Mouse (Mus musculus): ENCODE measurements around the gene Nfic.
A peak's percentile ranks its signal among the peaks of the same experiment; 100 is the strongest.
"Not testable (repeated sequence)": the region's sequence is repeated elsewhere in the genome, so short reads cannot be mapped to it uniquely, and the experiment has no call there.

Nfic gene

DNA sequence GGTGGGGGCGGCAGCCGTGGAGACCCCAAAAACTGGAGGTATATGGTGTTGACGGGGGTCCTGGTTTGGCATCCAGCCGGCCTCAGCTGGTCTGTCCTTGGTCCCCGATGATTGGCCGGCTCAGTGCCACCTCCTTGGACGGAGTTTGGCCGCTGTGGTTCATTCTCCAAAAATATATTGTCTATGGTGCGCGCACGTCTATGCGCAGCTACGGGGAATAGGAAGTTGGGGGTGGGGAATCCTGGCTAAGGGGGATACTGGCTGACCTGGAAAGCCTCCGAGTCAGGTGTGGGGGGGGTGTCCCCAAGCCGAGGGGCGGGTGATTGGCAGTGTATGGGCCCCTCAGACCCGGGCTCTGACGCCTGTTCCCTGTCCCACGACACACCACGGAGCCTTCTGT lies 5.0 kb upstream of the Nfic start:
- DNase-seq (ENCODE audit: low spot score in 2 of 2) = peak in 1 of 2 experiments; percentile 7

DNA sequence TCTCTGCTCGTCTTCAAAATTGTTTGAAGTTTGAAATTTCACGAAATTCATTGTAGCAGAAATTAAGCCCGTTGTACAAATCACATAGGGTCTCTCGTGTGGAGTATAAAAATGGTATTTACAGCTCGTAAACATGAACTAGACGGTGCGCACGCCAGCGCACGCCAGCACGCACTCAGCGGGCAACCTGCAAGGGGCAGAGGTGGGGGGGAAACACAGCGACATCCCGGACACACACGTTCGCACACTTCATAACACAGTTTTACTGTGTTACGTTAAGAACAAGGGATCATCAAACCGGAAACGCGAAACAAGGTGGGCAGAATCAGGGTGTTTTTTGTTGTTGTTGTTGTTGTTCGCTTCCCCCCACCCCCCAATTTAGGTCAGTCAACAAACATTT lies 4.0 kb upstream of the Nfic start:
- DNase-seq (ENCODE audit: low spot score in 2 of 2) = no peak

DNA sequence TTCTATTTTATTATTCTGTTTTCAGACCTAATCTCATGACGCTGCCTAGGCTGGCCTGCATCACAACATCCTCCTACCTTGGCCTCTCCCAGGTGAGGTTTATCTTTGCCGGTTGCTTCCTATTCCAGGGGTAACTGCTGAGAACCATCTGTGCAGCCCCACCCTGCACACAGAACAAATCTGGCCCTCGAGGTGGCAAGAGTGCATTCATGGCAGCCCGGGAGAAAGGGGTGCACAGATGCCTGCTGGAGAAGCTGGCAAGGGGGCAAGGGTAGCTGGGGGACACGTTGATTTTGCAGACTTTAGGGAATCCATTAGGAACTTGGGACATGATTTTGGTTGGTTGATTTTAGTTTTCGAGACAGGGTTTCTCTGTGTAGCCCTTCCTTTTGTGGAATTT lies 2.8 kb upstream of the Nfic start:
- peak; percentile 4 to 5 for DNase-seq (ENCODE audit: low spot score in 2 of 2)

DNA sequence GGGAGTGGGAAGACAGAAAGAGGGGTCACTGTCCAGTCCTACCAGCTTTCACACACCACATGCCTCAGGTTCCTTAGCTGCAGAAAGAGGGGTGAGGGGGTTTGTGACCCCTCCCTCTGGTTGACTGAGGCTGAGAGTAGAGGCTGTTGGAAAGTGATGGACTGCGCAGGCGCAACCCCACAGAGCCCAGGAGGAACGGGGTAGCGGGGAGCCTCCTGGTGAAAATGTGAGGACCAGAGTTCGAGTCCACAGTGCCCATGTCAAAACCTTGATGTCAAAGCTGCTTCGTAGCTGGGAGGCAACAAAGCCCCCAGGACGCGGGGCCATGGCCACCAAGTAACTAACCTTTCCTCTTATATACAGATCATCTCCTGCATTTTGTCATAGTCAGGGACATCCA lies 2.2 kb upstream of the Nfic start:
- DNase-seq (ENCODE audit: low spot score in 2 of 2) = peak; percentile 6 to 11

DNA sequence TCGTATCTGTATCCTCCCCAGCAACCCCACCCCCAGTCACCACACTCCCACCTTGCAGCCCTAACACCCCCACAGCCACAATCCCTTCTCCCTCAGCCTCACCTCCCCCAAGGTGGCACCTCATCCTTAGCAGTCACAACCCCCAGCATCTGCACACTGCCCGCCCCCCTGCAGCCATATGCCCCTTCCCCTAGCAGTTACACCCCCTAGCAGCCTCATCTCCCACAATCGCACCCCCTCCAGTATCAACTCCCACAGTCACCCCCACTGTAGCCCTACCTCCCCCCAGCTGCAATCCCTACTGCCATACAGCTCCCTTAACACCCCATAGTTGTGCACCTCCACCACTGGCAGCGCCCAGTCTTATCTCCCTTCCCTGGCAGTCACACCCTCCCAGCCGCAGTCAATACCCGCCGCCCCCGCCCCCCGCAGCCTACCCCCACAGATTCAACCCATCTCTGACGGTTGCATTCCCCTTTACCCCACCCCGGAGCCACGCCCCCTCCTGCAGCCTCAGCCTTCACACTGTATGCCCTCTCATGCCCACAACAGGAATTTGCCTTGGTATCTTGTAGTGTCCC lies 1.6 kb upstream of the Nfic start:
- DNase-seq (ENCODE audit: low spot score in 2 of 2) = peak in 1 of 2 experiments; percentile 3

DNA sequence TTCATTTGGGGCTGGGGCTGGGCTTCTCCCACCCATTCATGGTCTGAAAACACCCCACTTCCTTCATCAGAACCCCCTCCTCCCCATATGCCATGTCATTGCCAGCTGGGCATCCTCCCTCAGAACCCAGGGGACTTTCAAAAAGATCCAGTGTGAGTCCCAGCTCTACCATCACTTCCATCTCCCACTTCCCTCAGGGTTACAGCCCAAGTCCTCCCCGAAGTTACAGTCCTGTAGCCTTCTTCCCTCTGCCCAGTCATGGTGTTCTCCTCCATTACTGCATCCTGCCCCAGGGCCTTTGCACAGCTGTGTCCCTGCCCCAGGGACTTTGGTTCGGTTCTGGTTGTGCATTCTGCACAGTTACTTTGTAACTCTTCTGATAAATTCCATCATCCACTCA lies 1.3 kb downstream of the Nfic start:
- DNase-seq (ENCODE audit: low spot score in 2 of 2) = peak in 1 of 2 experiments; percentile 2

DNA sequence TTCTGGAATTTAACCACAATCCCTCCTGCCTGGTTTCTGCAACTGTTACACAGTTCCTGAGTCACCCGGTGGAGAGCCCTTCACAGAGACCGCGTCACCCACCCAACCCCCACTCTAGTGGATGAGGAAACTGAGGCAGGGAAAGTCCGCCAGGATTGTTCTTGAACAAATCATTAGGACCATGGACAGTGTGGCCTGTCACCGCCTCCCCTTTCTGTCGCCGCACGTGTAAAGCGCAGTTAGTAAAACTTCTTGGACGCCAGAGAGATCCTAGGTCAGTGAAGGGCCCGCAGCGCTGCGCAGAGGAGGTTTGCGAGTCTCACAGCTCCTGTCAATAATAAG lies 2.5 kb downstream of the Nfic start:
- DNase-seq (ENCODE audit: low spot score in 2 of 2) = peak in 1 of 2 experiments; percentile 7

DNA sequence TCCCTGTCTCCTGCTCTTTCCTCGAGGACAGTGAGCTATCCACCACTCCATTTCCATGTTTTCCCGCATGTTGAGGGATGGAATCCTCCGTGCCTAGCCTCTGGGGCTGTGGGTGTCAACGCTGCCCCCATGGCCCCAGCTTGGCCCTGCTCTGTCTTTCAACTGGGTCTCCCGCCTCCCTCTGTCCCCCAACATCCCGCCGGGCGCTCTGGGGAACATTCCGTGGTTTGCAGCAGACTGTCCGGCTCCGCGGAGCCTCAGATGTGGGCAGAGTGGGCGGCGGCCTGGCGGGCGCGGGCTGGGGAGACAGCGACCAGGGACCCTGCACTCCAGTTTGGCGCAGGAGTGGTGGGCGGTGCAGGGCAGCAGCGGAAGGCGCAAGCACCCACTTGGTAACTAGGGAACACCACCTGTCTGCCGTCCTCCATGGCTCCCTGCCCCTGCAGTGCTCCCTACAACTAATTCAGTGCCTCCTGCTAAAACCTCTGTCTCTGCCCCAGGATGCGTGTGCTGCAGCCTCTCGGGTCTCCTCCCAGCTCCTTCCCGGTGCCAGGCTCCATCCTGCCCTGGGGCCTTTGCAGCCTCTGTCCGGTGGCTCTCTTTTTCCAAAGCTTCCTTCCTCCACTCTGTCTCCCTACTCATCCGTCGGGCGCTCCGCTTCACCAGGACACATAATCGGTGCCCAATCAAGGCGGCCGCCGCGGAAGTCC lies 3.0 kb downstream of the Nfic start:
- peak in 1 of 2 experiments; percentile 3 for DNase-seq (ENCODE audit: low spot score in 2 of 2)

DNA sequence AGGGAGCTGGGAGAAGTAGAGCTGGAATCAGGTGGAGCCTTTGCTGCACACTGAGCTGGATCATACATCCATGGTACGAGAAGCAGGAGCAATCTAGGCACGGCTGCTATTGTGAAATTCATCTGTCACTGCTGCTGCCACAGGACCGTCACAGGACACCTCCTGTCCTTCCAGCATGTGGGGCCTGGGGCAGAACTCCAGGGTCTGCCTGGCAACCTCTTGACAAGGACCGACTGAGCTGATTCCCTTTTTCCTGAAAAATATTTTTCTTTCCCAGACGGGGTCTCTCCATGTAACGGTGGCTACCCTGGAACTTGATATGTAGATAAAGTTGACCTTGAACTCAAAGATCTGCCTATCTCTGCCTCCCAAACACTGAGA lies 4.1 kb downstream of the Nfic start:
- peak in 1 of 2 experiments; percentile 2 for DNase-seq (ENCODE audit: low spot score in 2 of 2)

DNA sequence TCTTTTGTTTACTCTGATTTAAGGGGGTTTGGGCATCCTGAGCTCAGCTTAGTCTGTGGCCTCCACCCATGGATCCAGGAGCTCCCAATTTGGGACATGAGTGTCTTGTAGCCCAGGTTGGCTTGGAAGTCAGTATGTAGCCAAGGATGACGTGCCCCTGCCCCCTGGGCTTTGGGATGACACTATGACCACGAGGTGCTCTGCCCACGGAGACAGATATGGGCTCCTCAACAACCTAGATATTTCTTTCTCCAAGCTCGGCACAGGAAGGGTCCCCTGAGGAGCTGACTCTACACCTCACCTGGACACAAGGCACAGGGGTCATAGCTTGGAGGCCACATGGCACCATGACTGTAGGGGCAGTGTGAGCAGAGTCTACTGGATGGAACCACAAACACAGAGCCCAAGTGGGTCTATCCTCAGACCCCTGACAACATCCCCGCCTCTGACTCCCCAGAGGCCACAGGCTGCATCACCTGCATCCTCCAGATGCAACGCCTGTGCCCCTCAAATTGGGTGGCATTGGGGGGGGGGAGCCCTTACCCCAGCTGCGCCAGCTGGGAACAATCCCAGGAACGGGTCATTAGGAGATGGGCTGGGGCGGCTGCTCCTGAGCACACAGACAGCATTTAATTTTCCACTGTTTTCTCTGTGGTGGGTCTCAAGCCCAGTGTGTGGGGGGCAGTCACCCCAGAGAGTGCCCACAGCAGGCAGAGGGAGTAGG lies 4.6 kb downstream of the Nfic start:
- peak; percentile 3 to 5 for DNase-seq (ENCODE audit: low spot score in 2 of 2)

DNA sequence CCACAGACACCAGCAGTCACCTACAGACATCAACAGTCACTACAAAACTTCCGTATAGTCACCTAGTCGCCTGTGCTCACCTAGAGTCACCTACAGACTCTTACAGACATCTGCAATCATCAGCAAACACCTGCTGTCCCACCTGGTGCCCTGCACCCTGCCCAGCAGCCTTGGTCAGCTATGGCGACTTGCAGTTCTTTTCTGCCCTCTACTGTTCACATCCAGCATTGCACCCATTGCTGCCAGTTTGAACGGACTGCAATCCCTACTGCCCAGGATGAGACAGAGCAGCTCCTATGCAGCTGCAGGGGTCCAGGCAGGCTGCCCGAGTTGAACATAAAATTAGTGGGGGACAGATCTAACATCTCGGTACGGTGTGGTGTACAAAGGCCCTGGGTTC lies 5.3 kb downstream of the Nfic start:
- peak; percentile 40 to 74 for DNase-seq (ENCODE audit: low spot score in 2 of 2)

DNA sequence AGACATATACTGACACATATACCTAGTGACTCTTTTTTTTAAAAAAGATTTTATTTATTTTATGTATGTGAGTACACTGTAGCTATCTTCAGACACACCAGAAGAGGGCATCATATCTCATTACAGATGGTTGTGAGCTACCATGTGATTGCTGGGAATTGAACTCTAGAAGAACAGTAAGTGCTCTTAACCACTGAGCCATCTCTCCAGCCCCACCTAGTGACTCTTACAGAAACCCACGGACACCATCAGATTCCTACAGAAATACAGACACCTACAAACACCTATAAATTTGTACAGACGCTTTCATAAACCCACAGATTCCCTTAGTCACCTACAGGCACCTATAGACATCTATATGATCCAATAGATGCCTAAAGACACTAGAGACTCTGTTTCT lies 9.9 kb downstream of the Nfic start:
- not testable (repeated sequence) for DNase-seq (ENCODE audit: low spot score in 2 of 2)

DNA sequence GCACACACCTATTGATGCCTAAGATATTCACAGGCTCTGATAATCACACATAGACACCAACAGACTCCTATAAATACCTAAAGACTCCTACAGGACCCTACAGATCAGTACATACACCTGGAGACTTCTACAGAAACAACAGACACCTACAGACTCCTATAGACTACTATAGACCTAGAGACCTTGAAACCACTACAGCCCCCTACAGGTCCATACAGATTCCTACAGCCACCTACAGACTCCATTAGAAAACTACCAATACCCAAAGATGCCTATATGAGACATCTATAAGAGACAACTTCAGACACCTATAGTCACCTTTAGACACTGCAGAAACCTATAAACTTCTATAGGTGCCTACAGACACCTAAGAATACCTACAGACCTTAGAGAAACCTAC lies 14.4 kb downstream of the Nfic start:
- DNase-seq (ENCODE audit: low spot score in 2 of 2) = no peak

DNA sequence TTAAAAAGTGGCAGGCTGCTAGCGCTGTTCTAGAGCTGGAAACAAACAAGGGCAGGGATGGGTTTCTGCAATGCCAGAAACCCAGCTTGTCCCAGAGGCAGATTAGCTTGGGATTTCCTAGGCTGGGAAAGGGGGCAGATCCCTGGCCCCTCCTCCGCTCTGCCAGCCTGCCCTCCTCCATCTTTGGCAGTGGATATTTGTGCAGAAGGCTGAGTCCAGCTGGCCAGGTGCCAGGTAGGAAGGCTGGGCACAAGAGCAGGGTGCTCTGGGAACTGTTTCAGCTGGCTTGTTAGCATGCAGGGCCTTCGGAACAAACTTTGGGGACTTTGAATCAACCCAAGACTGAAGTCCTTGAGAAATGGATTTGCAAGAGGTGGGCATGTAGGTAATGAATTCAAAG lies 20.0 kb downstream of the Nfic start:
- DNase-seq (ENCODE audit: low spot score in 2 of 2) = peak; percentile 57 to 75

DNA sequence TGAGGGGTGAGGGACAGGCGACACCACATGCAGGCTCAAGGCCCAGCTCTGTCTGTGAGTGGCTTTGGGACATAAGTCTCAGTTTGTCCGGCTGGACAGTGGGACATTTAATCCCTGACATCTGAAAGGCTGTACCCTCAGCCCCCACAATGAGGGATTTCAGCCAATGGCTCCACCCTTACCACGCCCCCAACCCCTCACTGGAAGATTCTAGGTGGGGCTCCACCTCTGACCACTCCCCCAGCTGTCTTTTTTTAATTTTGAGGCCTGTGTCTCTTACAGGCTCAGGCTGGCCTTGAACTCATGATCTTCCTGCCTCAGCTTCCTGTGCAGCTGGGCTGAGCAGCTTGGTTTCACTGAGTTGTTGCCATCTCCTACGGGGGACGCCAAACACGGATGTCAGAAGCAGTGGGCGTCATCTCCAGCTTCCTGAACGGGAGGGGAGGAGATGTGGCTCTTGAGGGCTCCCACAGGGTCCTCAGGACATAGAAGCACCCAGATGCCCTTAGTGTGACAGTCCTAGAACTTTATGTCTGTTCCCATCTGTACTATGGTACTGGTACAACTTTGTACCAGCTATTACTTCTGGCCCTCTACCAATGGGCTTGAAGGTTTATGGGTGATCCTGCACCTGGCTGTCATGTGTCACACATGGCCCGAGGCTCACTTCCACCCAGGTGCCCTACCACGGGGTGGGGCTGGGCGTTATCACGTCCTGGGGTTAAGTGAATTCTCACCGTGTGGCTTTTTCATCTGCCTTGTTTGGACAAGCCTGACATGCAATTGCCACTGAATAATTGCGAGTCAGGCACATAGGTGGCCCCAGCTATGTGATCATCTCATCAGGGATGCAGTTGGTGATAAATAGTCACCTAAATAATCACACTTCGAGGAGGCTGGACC lies 20.8 kb downstream of the Nfic start:
- peak; percentile 10 to 16 for DNase-seq (ENCODE audit: low spot score in 2 of 2)

DNA sequence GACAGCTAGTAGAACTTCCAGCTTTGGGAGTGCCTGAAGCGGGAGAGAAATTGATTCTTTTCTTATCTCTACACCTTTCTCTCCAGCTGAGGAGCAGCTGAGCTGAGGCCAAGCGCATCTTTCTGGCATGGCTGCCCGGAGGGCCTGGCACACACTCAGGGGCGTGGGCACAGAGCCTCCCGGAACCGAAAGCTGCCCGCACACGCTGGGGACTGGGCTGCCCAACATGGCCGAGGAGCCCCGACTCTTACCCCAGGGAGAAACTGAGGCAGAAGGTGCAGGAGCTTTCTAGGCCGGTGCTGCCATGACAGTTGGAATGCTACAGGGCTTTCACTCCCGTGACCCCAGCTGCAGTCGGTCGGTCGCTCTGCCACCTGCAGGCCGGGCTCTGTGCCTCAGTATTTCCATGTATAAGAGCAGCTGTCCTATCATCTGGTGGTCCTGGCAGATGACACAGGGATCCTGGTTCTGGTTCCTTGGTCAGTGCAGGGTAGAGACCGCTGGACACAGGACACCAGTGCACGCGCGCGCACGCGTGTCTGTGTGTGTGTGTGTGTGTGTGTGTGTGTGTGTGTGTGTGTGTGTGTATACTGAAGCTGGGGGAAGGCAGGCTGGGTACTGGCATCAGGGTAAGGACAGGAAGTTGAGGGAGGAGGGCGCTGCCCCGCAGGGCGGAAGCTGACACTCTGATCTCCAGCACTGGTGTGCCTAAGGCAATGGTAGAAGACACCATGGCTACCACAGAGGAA lies 21.7 kb downstream of the Nfic start:
- peak; percentile 12 to 41 for DNase-seq (ENCODE audit: low spot score in 2 of 2)

DNA sequence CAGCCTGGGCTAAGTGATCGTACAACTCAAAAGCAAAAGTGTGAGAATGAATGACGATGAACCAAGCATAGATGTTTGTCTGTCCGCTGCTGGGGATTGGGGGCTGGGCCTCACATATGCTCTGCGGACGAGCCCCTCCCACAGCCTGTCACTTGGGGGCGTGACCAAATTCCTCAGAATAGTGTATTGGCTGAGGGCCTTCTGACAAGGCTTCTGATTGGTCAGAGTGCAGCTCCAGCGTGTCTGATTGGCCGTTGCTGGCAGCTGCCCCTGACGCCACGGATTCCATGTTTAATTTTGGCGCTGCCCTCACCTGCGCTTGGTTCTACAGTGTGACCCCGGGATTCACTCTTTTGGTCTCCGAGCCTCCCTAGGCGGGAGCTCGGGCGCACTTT lies 22.6 kb downstream of the Nfic start:
- DNase-seq (ENCODE audit: low spot score in 2 of 2) = peak; percentile 90 to 93

DNA sequence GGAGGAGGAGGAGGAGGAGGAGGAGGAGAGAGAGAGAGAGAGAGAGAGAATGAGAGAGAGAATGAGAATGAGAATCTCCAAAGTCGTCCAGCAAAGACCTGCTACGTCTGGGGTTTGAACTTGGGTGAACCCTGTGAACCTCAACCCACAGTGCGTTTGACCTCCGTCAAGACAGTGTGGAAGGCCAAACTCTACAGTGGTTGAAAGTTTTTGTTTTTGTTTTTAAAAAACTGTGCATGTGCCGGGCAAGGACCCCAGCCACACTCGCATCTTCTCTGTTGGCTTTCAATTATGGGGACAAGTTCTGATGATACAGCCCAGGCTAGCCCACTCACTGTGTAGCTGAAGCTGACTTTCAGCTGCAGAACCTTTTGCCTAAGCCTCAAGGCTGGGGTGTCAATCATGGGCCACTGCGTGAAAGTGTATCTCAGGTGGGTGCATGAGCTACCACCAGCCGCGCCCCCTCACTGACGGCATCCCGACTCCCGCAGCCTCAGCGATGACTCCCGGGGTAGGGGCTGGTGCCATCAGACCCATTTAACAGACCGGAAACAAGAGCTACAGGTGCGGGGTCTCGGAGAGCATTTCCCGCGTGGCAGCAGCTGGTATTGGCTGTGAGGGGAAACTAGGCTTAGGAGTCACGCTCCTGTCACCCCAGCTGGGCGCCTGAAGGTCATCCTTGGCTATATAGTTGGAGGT lies 23.1 kb downstream of the Nfic start:
- DNase-seq (ENCODE audit: low spot score in 2 of 2) = peak in 1 of 2 experiments; percentile 18

DNA sequence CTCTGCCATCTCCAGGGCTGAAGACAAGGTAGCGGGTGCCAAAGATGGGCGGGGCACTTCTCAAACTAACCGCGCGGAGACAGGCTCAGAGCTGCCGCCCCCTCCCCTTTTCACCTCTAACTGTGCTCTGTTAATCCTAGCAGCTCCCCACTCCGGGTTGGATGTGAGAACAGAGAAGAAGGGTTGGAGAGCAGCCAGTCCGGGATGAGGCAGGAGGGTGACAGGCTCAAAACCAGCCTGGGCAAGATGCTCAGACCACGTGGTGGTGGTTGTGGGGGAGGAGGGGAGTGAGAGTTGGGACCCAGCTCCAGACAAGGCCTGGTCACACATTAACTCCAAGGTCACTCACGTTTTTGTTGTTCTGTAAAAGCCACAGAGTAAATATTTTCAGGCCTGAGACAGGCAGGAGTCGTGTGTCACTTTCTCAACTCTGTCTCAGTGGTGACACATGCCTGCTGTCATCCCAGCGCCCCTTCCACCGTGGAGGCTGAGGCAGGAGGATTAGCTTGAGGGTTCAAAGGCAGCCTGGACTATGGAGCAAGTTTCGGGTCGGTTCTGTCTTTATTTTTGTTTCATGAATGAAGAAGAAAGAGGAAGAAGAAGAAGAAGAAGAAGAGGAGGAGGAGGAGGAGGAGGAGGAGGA lies 23.8 kb downstream of the Nfic start:
- peak; percentile 35 to 57 for DNase-seq (ENCODE audit: low spot score in 2 of 2)

DNA sequence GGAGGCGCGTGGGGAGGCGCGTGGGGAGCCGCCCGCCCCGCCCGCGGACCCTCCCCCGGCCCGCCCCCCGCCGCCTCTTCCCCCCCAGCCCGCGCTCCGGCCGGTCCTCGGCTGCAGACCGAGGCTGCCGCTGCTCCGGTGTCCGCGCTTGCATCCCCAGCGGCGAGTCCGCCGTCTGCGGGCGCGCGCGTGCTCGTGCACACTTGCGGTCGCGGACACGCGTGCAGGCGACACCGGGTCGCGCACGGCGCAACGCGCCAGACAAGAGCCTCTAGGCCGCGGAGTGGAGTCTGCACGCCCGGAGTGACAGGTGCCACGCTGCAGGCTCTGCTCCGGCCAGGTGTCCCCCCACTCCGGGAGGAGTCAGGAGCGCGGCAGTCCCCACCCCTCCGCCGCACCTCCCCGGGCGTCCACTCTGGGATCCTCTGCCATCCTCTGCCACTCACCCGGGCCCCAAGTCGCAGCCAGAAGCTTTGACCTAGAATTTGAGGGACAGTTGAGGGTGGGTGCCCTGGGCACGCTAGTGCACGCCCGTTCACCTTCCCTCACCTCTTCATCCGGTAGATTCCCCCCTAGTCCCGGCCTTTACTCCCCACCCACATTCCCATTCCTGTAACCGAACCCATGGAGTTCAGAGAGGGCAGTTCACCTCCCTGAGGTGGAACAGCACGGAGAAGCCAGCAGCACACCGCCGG lies 24.5 kb downstream of the Nfic start:
- DNase-seq (ENCODE audit: low spot score in 2 of 2) = peak; percentile 60 to 64

Measured in frontal cortex, postnatal 14 days (tissue).